8 mouse cellular contexts compared by ENCODE assay signal in the genomic region with DNA sequence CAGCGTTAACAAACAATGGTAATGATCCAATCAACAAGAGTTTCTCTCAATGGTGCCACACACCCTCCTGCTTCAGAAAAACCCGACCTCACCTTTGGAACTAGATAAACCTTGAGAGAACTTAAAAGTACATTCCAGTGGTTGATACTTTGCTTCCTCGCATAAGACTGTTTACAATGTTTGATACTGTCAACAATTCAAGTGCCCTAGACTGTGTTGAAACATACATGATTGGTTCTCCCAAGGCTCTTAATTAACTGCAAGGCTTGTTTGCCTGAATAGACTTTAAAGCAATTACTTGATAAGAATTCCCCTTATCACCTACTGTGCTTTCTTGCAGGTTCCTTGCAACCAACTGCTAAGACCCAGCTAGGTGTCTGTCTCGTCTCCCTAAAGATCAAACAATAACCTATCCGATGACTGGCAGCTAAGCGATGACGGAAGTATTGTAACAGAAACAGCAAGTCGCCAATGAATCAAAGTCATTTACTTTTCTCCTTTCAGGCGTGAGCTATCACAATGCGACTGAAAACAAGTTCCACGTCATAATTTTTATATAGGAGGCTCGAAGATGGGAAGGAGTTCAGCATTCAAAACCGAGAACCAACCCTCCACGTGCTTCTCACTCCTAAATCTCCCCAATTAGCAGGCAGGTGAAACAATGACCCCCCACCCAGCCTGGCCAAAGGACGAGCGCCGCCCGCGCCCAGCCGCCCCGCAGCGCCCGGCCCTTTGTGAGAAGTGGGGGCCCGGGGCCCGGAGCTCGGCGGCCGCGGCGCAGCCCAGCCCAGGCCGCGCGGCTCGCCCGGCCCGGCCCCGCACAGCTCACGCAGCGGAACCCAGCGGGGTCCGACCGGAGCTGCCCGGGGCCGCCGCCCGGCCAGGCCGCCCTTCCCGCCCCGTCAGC. TPM values are rescaled to one million over a fixed set of nuclear protein-coding genes. Genes with fewer than 3 reads are reported as not detected.
DNase-seq lines count a peak whose midpoint lies in the region; ATAC-seq and TF ChIP-seq lines count a peak whose summit lies in the region.

No protein-coding gene starts in this region.

- peak overlapping the region; percentile 82 for H3K4me2 ChIP-seq in forebrain, embryonic 13.5 days
- peak overlapping the region; percentile 88 for H3K4me2 ChIP-seq in kidney, postnatal 0 days (ENCODE audit: low read length)

- 0 out of 2 replicates have a peak, but pooled peaks cover 2% of the 10 kb centered on the region for H3K27me3 ChIP-seq in forebrain, embryonic 13.5 days
- H3K27me3 ChIP-seq in kidney, postnatal 0 days (ENCODE audit: insufficient read depth, low read length) = no peaks in the 10 kb centered on the region

- ATAC-seq in forebrain, embryonic 13.5 days = peak; percentile 73
- ATAC-seq in kidney, postnatal 0 days (replicated peaks; ENCODE audit: low FRiP score, low read depth) = peak; percentile 56; the same call in 1 of the 2 replicates
- peak; percentile 28; the same call in 1 of the 2 replicates for ATAC-seq in megakaryocyte-erythroid progenitor cell, adult 5-6 weeks (replicated peaks; ENCODE audit: low FRiP score, low TSS enrichment, poor library complexity, severe bottlenecking)

- peaks cover 24% of the 10 kb centered on the region for H3K4me1 ChIP-seq in lung, adult 2 months (ENCODE audit: control insufficient read depth, insufficient read depth, low read length)
- H3K4me1 ChIP-seq in bone marrow macrophage, adult 2 months (ENCODE audit: control insufficient read depth, insufficient read depth, low read length) = peaks cover 29% of the 10 kb centered on the region
- peaks cover 41% of the 10 kb centered on the region for H3K4me1 ChIP-seq in forebrain, embryonic 13.5 days
- H3K4me1 ChIP-seq in kidney, postnatal 0 days (replicated peaks; ENCODE audit: insufficient read depth, low read length) = peaks cover 21% of the 10 kb centered on the region

- H3K36me3 ChIP-seq in forebrain, embryonic 13.5 days (ENCODE audit: poor library complexity, severe bottlenecking) = no peaks in the 10 kb centered on the region
- no peaks in the 10 kb centered on the region for H3K36me3 ChIP-seq in kidney, postnatal 0 days (ENCODE audit: insufficient read depth, low read length)

- H3K4me3 ChIP-seq in lung, adult 2 months (replicated peaks; ENCODE audit: extremely low read depth, low read depth, low read length) = peak overlapping the region; percentile 99
- peak overlapping the region; percentile 71 for H3K4me3 ChIP-seq in bone marrow macrophage, adult 2 months (ENCODE audit: insufficient read depth, low read length)
- H3K4me3 ChIP-seq in forebrain, embryonic 13.5 days = peak overlapping the region; percentile 98
- peak overlapping the region; percentile 100 for H3K4me3 ChIP-seq in kidney, postnatal 0 days (replicated peaks; ENCODE audit: low read depth, low read length)

- DNase-seq in lung, adult 2 months = peak; percentile 29
- no peak for DNase-seq in lung, postnatal 14 days
- DNase-seq in kidney, postnatal 0 days (ENCODE audit: low spot score) = peak; percentile 39
- peak; percentile 53 for DNase-seq in testis, postnatal 10 days (ENCODE audit: low spot score)
- DNase-seq in urinary bladder, postnatal 4 days (ENCODE audit: low spot score in 2 of 2) = no peak

- TF ChIP-seq POLR2A in lung, adult 2 months (IDR thresholded peaks at IDR 0.05; ENCODE audit: borderline replicate concordance, extremely low read depth, low read depth, low read length) = no peak
- no peak for TF ChIP-seq POLR2A in bone marrow macrophage, adult 2 months (IDR thresholded peaks at IDR 0.05; ENCODE audit: borderline replicate concordance, low read depth, low read length)

- WGBS in lung, adult 2 months = 2% methylated on average over 49 of the region's 49 CpGs
- 2% methylated on average over 40 of the region's 49 CpGs for WGBS in forebrain, embryonic 13.5 days
- 2% methylated on average over 46 of the region's 49 CpGs for WGBS in kidney, postnatal 0 days

- H3K9me3 ChIP-seq in forebrain, embryonic 13.5 days (replicated peaks) = no peaks in the 10 kb centered on the region
- no peaks in the 10 kb centered on the region for H3K9me3 ChIP-seq in kidney, postnatal 0 days (replicated peaks; ENCODE audit: low read length)

- peak overlapping the region; percentile 42 for H3K27ac ChIP-seq in bone marrow macrophage, adult 2 months (ENCODE audit: insufficient read depth, low read depth, low read length)
- H3K27ac ChIP-seq in forebrain, embryonic 13.5 days = peak overlapping the region; percentile 77
- H3K27ac ChIP-seq in kidney, postnatal 0 days = peak overlapping the region; percentile 90

- TF ChIP-seq CTCF in lung, adult 2 months (IDR thresholded peaks at IDR 0.05; ENCODE audit: insufficient read depth, low read length) = no peak
- TF ChIP-seq CTCF in bone marrow macrophage, adult 2 months (IDR thresholded peaks at IDR 0.05; ENCODE audit: low read depth, low read length) = no peak
- TF ChIP-seq CTCF in kidney, postnatal 0 days (IDR thresholded peaks at IDR 0.05; ENCODE audit: low read depth) = no peak

- H3K9ac ChIP-seq in forebrain, embryonic 13.5 days = peak overlapping the region; percentile 98
- peak overlapping the region; percentile 97 for H3K9ac ChIP-seq in kidney, postnatal 0 days (ENCODE audit: low read depth, low read length)

RNA-seq across cellular contexts. Expression of gene Ubqln1, which starts 0.9 kb away (rescaled TPM):
- 96.6 and 108 TPM in 2 replicates for polyA plus RNA-seq in lung, adult 2 months (2012; rRNA removed)
- polyA plus RNA-seq in bone marrow macrophage, adult 2 months (2012; ENCODE audit: insufficient read depth, insufficient read length, missing spikeins) = 56.9 and 59.9 TPM in 2 replicates
- 123 TPM in 2 replicates for polyA plus RNA-seq in forebrain, embryonic 13.5 days (2015; fragmentation: Nextera tagmentation; extraction: Ambion mirVana)
- polyA plus RNA-seq in kidney, postnatal 0 days (2015; fragmentation: Nextera tagmentation; extraction: Ambion mirVana) = 80.6 and 82.1 TPM in 2 replicates
- total RNA-seq in megakaryocyte-erythroid progenitor cell, adult 5-6 weeks (2014; fragmentation: Nextera tagmentation) = 72.5 and 79.4 TPM in 2 replicates
- 76.5 and 87.6 TPM in 2 replicates for total RNA-seq in megakaryocyte-erythroid progenitor cell, adult 5-6 weeks (2017)

RNA-seq across cellular contexts. Expression of gene Idnk, which starts 57.1 kb away (rescaled TPM):
- 17.0 and 24.5 TPM in 2 replicates for polyA plus RNA-seq in lung, adult 2 months (2012; rRNA removed)
- polyA plus RNA-seq in bone marrow macrophage, adult 2 months (2012; ENCODE audit: insufficient read depth, insufficient read length, missing spikeins) = 45.7 and 49.4 TPM in 2 replicates
- 66.5 and 73.2 TPM in 2 replicates for polyA plus RNA-seq in forebrain, embryonic 13.5 days (2015; fragmentation: Nextera tagmentation; extraction: Ambion mirVana)
- 48.5 and 48.7 TPM in 2 replicates for polyA plus RNA-seq in kidney, postnatal 0 days (2015; fragmentation: Nextera tagmentation; extraction: Ambion mirVana)
- 28.7 and 32.6 TPM in 2 replicates for total RNA-seq in megakaryocyte-erythroid progenitor cell, adult 5-6 weeks (2014; fragmentation: Nextera tagmentation)
- 29.1 and 43.7 TPM in 2 replicates for total RNA-seq in megakaryocyte-erythroid progenitor cell, adult 5-6 weeks (2017)

Comparison
In these comparisons a context has a peak if more than half of its experiments do, and no peak if none do; other contexts are left out.
1. DNase-seq: peak in lung, adult 2 months (single experiment), kidney, postnatal 0 days (single experiment) and testis, postnatal 10 days (single experiment); none in lung, postnatal 14 days (single experiment) and urinary bladder, postnatal 4 days (0 of 2).
2. Peak in every context shown above with its lines, with median percentiles within 50 percentile points of each other: H3K4me3 ChIP-seq, H3K27ac ChIP-seq and ATAC-seq.